Mouse (Mus musculus) common myeloid progenitor, adult 5-6 weeks (primary cell): Measurements from ENCODE around the gene Elp6. TPM values are rescaled to one million over a fixed set of nuclear protein-coding genes. Genes with fewer than 3 reads are reported as not detected.
A peak's percentile ranks its signal among the peaks of the same experiment; 100 is the strongest.

Source experiments
- ATAC-seq: replicated peaks from 2 replicates; pipeline ENCODE4 v1.8.0; 2016; ENCODE audit warnings: low read depth, mild to moderate bottlenecking, moderate TSS enrichment, inconsistent platforms; ENCODE audit not compliant: poor library complexity, severe bottlenecking
- total RNA-seq: library from RNA; stranded (forward); fragments of 200-1000, 187-1606 nt; gene quantifications from 2 replicates; pipeline ENCODE4 v1.2.3, GENCODE M21; 2017

The Elp6 gene
- 3.8 and 6.4 TPM in 2 replicates for total RNA-seq

DNA sequence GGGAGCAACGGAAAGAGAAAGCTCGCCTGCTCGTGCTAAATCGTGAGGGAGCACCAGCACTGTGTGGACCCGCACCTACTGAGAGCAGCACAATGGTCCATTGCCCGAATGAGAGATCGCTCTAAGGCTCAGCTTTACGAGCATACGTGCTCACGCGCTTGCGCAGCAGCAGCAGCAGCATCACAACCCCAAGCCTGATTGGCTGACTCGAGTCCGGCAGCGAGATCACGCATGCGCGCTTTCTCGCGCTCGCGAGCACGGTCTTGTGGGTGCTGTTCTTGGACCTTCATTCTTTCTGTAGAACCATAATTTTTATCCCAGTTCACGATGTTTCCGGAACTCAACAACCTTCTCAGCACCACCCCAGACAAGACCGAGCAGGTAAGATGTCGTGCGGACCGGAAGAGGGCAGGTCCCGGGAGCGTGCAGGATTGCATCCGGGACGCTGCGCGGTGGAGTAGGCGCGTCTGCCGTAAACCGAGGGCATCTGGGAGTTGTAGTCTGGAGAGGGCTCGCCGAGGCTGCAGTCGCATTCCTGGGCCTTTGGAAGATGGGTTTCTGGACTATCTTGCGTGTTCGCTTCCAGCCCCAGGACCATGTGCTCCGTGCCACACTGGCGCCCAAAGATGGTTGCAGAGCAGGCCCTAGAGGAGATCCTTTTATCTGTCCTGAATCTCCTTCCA lies at the start of gene Elp6:
TSS of gene Elp6 (plus strand) at position 205 of the 683 bp plus-strand sequence.
- ATAC-seq, result peak; percentile 96

DNA sequence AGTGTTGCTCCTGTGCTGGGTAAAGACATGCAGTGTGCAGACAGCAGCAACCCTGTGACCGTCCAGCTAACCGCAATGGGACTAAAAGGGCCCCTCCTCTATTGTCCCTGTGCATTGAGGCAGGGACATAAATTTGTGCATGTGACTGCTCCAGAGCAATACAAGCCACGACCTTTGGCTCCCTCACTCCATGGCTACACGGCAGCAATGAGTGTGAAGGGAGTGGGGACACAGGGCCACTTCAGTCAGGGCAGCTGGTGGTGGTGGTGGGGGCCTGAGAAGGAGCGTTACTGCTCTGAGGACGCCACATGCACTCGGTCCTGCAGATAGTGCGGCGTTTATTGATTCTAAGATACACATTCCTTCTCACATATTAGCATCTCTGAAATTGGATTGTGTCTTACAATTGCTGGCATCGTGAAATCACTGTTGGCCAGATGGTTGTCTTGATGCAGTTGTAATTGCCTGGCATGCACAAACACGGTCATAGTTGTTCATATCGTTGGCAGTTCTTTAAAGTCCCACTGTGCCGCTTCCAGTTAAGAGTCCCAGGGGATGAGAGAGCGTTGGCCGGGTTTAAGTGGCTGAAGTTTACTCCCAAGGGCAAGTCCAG lies 49.5 kb upstream of the Elp6 start:
- ATAC-seq, result no peak

DNA sequence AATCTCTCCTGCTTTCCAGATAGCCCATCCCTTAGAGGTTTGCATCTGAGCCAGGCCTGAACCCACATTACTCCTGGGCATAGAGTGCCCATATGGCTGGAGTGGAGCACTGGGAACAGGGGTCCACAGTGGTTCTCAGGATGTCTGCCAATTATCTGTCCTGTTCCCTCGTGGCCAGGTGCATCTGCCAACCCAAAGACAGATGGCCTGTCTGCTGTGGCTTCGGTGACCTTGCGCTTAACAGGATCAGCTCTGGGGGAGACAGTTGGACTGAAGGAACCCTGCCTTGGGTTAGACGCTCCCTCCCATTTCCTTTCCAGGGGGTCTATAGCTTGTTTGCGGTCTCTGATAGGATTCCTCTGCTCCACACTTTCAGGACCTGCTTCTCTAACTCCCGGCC lies 46.3 kb upstream of the Elp6 start:
- ATAC-seq, result no peak

GRCm38 (mm10) chr9:110259118-110259517 lies 45.9 kb upstream of the Elp6 start:
- no peak for ATAC-seq

- no peak for ATAC-seq
Observed at GRCm38 (mm10) chr9:110263181-110263580, 41.8 kb upstream of the Elp6 start.

DNA sequence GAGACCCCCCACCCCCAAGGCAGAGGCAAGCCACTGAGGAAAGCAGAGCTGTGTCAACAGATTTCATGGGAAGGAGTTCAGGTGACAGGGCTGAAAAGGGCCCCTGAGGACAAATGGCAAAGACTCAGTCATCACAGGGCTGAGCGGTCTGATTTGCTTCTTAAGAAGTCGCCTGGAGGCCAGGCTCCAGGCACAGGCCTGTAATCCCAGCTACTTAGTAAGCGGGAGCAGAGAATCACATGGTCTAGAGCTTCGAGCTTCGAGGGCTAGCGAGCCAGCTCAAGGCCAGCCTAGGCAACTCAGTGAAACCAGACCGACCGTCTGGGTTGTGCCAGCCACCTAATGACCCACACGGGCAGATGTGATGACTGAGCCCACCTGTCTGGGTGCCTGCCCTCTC lies 40.0 kb upstream of the Elp6 start:
- no peak for ATAC-seq

- ATAC-seq, result no peak
Observed at GRCm38 (mm10) chr9:110268416-110268815, 36.6 kb upstream of the Elp6 start.

GRCm38 (mm10) chr9:110272330-110272729 lies 32.6 kb upstream of the Elp6 start:
- ATAC-seq, result no peak

DNA sequence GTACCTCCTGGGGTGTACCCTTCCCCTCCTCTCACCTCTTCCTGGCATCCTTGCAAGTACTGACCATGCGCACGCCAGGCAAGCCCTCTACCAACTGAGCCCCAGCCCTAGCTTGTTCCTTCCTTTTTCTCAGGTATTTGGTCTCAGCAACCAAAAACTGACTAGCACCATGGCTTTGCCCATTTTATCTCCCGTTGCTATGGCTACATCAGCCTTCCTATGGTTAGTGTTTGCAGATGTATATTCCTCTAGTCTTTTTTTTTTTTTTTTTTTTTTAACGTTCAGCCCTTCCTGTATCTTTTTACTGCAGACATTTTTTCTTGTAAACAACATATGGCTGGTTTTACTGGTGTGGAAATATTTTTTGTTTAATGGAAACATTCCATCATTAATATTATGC lies 31.5 kb upstream of the Elp6 start:
- ATAC-seq, result 0 out of 2 replicates have a peak, but pooled peaks have one; percentile 42

DNA sequence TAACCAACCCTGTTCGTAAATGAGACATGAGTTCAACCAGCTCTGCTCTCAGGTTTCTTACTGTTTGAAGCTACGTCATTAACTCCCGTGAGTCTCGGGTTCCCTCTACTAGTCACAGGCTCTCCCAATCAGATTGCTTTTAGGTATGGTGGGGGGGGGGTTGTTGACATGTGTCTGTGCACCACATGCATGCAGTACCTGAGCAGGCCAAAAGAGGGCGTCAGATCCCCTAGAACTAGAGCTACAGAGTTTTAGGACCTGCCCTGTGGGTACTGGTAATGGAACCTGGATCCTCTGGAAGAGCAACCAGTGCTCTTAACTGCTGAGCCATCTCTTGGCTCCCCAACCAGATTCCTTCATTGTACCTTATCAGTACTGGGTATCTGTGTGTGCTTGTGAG lies 29.1 kb upstream of the Elp6 start:
- ATAC-seq, result no peak

- no peak for ATAC-seq
Observed at GRCm38 (mm10) chr9:110277431-110277881, 27.5 kb upstream of the Elp6 start.

GRCm38 (mm10) chr9:110284075-110284697 lies 20.8 kb upstream of the Elp6 start:
- ATAC-seq, result no peak

DNA sequence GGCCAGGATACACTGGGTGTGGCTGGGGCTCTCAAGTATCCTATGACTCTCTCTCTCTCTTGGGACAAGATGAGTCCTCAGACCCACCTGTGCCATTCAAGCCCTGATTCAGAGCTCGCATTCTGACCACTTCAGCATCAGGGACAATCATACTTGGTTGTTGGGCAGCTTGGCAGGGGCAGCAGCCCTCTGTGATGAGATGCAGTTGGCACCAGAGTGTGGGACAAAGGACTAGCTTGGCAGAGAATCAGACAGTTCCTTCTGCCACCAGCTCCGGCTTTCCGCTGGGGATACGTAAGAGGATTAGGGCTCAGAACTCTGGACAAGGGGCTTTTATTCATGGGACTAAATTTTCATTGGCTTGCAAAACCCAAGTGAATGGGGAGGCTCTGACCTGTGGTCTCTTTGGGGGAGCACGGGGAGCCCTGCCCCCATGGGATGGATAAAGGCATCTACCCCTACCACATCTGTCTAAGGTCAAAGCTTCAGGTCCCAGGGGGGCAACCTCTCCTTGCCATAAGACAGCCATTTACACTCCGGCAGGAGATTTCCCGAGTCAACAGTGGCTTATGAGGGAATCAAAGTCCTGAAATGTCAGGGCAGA lies 17.6 kb upstream of the Elp6 start:
- ATAC-seq, result no peak

DNA sequence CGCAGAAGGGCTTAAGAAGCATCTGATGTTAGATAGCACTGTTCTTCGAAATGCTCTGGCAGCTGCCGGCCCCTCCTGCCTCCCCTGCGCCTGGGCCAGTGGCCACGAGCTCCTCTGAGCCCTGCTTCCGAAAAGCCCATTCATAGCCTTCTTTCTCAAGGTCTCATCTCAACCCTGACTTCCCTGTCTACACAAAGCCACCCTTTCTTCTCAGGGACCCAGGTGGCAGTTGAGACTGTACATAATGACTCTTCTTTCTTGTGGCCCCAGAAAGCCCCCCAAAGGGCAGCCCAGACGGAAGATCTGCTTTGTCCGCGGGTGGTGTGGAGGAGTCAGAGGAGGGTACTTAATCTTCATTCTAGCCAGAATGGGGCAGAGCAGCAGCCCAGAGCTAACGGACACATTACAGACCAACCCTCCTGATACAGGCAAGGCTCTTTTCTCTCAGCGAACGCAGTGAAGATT lies 11.7 kb upstream of the Elp6 start:
- ATAC-seq, result no peak

DNA sequence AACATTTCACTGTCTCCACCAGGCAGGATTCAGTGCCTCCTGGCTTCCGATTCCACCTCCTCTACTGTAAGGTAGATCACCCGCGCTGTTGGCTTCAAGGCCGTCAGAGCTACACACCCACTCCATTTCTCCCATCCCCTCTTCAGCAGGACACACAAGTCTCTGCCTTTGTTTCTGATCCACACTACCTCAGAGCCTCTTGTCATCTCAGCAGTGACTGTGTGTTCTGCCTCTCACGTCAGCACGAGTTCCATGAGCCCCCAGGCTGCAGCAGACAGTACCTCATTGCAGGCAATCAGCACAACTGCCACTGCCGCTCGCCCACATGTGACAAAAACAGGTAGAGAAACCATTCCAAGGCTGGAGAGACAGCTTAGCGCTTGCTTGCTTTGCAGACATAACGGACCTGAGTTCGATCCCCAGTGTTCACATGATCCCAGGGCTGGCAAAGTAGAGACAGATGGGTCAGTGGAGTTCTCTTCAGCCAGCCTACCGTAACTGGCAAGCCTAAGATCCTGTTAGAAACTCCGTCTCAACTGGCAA lies 11.0 kb upstream of the Elp6 start:
- no peak for ATAC-seq

- ATAC-seq, result no peak
Observed at GRCm38 (mm10) chr9:110294786-110295185, 10.2 kb upstream of the Elp6 start.

GRCm38 (mm10) chr9:110296867-110297627 lies 7.9 kb upstream of the Elp6 start:
- peak; percentile 97 for ATAC-seq

- peak; percentile 50 for ATAC-seq
Observed at GRCm38 (mm10) chr9:110304516-110304915, 457 bp upstream of the Elp6 start.

GRCm38 (mm10) chr9:110306371-110306770 lies 1.4 kb downstream of the Elp6 start:
- no peak for ATAC-seq

- ATAC-seq, result peak; percentile 72; the same call in 1 of the 2 replicates
Observed at GRCm38 (mm10) chr9:110314706-110315105, 9.7 kb downstream of the Elp6 start.
